Mouse (Mus musculus) midbrain, embryonic 15.5 days (tissue): ENCODE measurements around the gene Dthd1. TPM values are rescaled to one million over a fixed set of nuclear protein-coding genes. Genes with fewer than 3 reads are reported as not detected.
A peak's percentile ranks its signal among the peaks of the same experiment; 100 is the strongest.

Source experiments
- ATAC-seq: fragments of 200-750 bp; cut with Nextera tagmentation; replicated peaks from 2 replicates; pipeline ENCODE4 v1.8.0; 2017; ENCODE audit warnings: moderate TSS enrichment
- H3K27ac ChIP-seq: fragments of 300-500 bp; sonication (generic); 2 replicates; pipeline ENCODE4 v1.5.1; 2015; ENCODE audit warnings: mild to moderate bottlenecking, inconsistent platforms
- H3K27me3 ChIP-seq: fragments of 300-500 bp; sonication (generic); replicated peaks from 2 replicates; pipeline ENCODE4 v1.6.1; 2015; ENCODE audit warnings: inconsistent platforms
- H3K36me3 ChIP-seq: fragments of 300-500 bp; sonication (generic); replicated peaks from 2 replicates; pipeline ENCODE4 v1.6.1; 2015; ENCODE audit warnings: inconsistent platforms
- H3K4me1 ChIP-seq: fragments of 300-500 bp; sonication (generic); 2 replicates; pipeline ENCODE4 v1.6.1; 2015; ENCODE audit warnings: inconsistent platforms
- H3K4me2 ChIP-seq: fragments of 300-500 bp; sonication (generic); 2 replicates; pipeline ENCODE4 v1.6.1; 2015; ENCODE audit warnings: inconsistent platforms, mild to moderate bottlenecking, moderate library complexity
- H3K4me3 ChIP-seq: fragments of 300-500 bp; sonication (generic); 2 replicates; pipeline ENCODE4 v1.5.1; 2015; ENCODE audit warnings: mild to moderate bottlenecking, inconsistent platforms
- H3K9ac ChIP-seq: fragments of 300-500 bp; sonication (generic); 2 replicates; pipeline ENCODE4 v1.6.1; 2015; ENCODE audit warnings: mild to moderate bottlenecking, inconsistent platforms
- H3K9me3 ChIP-seq: fragments of 300-500 bp; sonication (generic); 2 replicates; pipeline ENCODE4 v1.6.1; 2016; ENCODE audit warnings: inconsistent platforms
- WGBS: fragments of 180-500 bp; shearing (Covaris S2); methylation state at CpG from one replicate; pipeline ENCODE4 v1.1.7; 2015; ENCODE audit warnings: mixed read lengths; 5-methylcytosine and 5-hydroxymethylcytosine counted together
- polyA plus RNA-seq: library from polyadenylated mRNA; unstranded; fragments of >200 nt; fragmentation: Nextera tagmentation; extraction: Ambion mirVana; gene quantifications from 2 replicates; pipeline ENCODE4 v1.2.1, GENCODE M21; 2015

Gene Dthd1
- polyA plus RNA-seq, 1 experiment from 2014 or later, result not detected

DNA sequence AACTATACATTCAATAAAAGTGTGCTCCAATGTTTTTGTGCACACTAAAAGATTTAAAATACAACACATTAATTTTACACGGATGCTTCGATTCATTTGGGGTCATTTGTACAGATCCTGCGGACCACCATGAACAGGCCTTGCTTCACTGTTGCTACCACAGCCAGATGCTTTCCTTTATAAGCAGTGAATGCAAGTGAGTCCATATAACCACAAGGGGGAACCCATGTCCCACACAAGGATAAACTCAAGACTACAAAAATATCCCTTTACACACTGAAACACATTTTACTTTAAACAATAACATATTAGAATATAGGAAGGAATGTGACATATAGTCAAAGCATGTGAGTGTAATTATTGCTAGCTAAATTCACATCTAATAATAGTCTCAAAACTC is 81.7 kb downstream of the Dthd1 start:
- H3K9ac ChIP-seq, result no peak overlapping the region
- no peak overlapping the region for H3K4me3 ChIP-seq
- WGBS, result 74% methylated on average over 3 of the region's 3 CpGs
- no peaks in the 10 kb centered on the region for H3K27me3 ChIP-seq
- H3K27ac ChIP-seq, result no peak overlapping the region
- H3K4me2 ChIP-seq, result no peak overlapping the region
- ATAC-seq, result peak; percentile 92
- H3K36me3 ChIP-seq, result no peaks in the 10 kb centered on the region
- H3K9me3 ChIP-seq, result no peaks in the 10 kb centered on the region
- no peaks in the 10 kb centered on the region for H3K4me1 ChIP-seq

- no peaks in the 10 kb centered on the region for H3K36me3 ChIP-seq
- 0 out of 2 replicates have a peak, but pooled peaks have one; percentile 56 for ATAC-seq
- 66% methylated on average over 2 of the region's 2 CpGs for WGBS
Observed at GRCm38 (mm10) chr5:62906954-62907353, 93.3 kb downstream of the Dthd1 start.

DNA sequence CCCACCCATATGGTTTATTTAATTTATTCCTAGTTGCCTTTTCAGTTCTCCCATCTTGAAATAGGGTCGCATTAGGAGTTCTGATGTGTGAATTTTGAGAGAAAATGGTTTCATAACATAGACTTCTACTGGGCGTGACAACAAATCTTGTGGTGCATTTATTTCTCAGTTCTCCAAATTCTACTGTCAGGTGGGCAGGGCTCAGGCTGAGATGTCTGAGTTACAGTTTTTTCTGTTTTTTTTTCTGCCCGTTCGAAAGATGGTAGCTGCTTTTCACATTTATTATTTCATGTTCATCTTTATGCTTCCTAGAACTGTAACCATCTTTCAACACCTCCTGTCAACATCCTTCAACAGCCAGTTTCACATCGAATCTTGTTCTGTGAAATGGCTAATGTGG is 95.5 kb downstream of the Dthd1 start:
- Histone ChIP-seq H3K27ac (no peak overlapping the region), H3K4me1 (no peaks in the 10 kb centered on the region), H3K27me3 (no peaks in the 10 kb centered on the region), H3K4me2 (no peak overlapping the region), H3K9me3 (no peaks in the 10 kb centered on the region), H3K4me3 (no peak overlapping the region), H3K36me3 (no peaks in the 10 kb centered on the region), H3K9ac (no peak overlapping the region)
- 92% methylated on average over 5 of the region's 5 CpGs for WGBS
- ATAC-seq, result no peak

More at GRCm38 (mm10) chr5:62906954-62907353, 93.3 kb downstream of the Dthd1 start:
- no peak overlapping the region for H3K4me3 ChIP-seq
- no peak overlapping the region for H3K4me2 ChIP-seq
- H3K27ac ChIP-seq, result no peak overlapping the region
- H3K9ac ChIP-seq, result no peak overlapping the region
- no peaks in the 10 kb centered on the region for H3K27me3 ChIP-seq
- no peaks in the 10 kb centered on the region for H3K9me3 ChIP-seq
- H3K4me1 ChIP-seq, result no peaks in the 10 kb centered on the region

DNA sequence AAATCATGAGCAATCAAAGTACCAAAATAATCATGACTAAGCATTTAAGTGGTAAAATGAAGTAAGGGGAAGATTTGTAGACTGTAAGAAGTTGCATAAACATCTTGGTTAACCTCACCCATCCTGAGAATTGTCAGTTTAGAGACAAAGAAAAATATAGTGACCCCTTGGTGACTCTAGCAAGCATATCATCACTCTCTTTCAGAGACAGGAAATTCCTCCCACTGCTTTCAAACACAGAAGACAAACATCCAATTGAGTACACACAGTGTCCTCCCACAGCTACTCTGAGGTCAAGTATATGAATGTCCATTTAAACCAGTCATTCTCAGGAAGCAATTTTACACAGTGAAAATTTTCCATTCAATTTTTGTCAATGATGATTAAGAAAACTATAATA is 111.0 kb downstream of the Dthd1 start:
- H3K9me3 ChIP-seq, result no peaks in the 10 kb centered on the region
- no peaks in the 10 kb centered on the region for H3K36me3 ChIP-seq
- H3K9ac ChIP-seq, result no peak overlapping the region
- no peak overlapping the region for H3K4me2 ChIP-seq
- no peak overlapping the region for H3K4me3 ChIP-seq
- no peak for ATAC-seq
- no peaks in the 10 kb centered on the region for H3K4me1 ChIP-seq
- no peak overlapping the region for H3K27ac ChIP-seq
- no peaks in the 10 kb centered on the region for H3K27me3 ChIP-seq

Other genes starting within 250 kb of the Dthd1 start
- 4.3 and 6.5 TPM in 2 replicates for gene Arap2, start 47.7 kb upstream of the Dthd1 start, polyA plus RNA-seq